17 mouse cellular contexts compared by ENCODE assay signal in genomic region chr2:31719202-31719880, GRCm38 (mm10). TPM values are rescaled to one million over a fixed set of nuclear protein-coding genes. Genes with fewer than 3 reads are reported as not detected.
A peak's percentile ranks its signal among the peaks of the same experiment; 100 is the strongest.
DNase-seq lines count a peak whose midpoint lies in the region; ATAC-seq and TF ChIP-seq lines count a peak whose summit lies in the region.
"Had no signal": no experiment of that assay in that cellular context is flagged by ENCODE, and none has a peak within 500 bp of the region (broad histone marks: within the 10 kb centered on the region; RNA-seq: fewer than 3 reads in every experiment).

No protein-coding gene starts in this region.

- no peaks in the 10 kb centered on the region; the same call in 1 of the 2 replicates for H3K36me3 ChIP-seq in intestine, postnatal 0 days (ENCODE audit: control insufficient read depth, insufficient read depth)
- H3K36me3 ChIP-seq in liver, embryonic 16.5 days (ENCODE audit: control insufficient read depth, insufficient read depth), result no peaks in the 10 kb centered on the region
- no peaks in the 10 kb centered on the region for H3K36me3 ChIP-seq in forebrain, embryonic 15.5 days

- peak overlapping the region; percentile 41 for H3K4me2 ChIP-seq in intestine, postnatal 0 days (replicated peaks; ENCODE audit: low read depth)
- H3K4me2 ChIP-seq in liver, embryonic 16.5 days (ENCODE audit: low read depth, low read length), result 0 out of 2 replicates have a peak overlapping the region, but pooled peaks have one; percentile 21
- no peak overlapping the region for H3K4me2 ChIP-seq in forebrain, embryonic 15.5 days (replicated peaks)
- H3K4me2 ChIP-seq: forebrain, embryonic 13.5 days; heart, embryonic 11.5 days; hindbrain, embryonic 14.5 days had no signal

- no peaks in the 10 kb centered on the region for H3K9me3 ChIP-seq in intestine, postnatal 0 days (ENCODE audit: control insufficient read depth)
- H3K9me3 ChIP-seq in liver, embryonic 16.5 days (replicated peaks; ENCODE audit: control insufficient read depth, low read length), result no peaks in the 10 kb centered on the region
- H3K9me3 ChIP-seq in forebrain, embryonic 15.5 days, result no peaks in the 10 kb centered on the region
- H3K9me3 ChIP-seq: forebrain, embryonic 13.5 days; G1E had no signal

- WGBS in intestine, postnatal 0 days, result 40% methylated on average over 6 of the region's 6 CpGs
- 60% methylated on average over 6 of the region's 6 CpGs for WGBS in liver, embryonic 16.5 days (ENCODE audit: insufficient replicate concordance)
- WGBS in forebrain, embryonic 15.5 days, result 79% methylated on average over 6 of the region's 6 CpGs

- peaks cover 6% of the 10 kb centered on the region for H3K4me1 ChIP-seq in cortical plate, adult 2 months (ENCODE audit: control insufficient read depth, insufficient read depth, low read length)
- H3K4me1 ChIP-seq in intestine, postnatal 0 days (replicated peaks; ENCODE audit: control insufficient read depth, insufficient read depth, low read length), result 0 out of 2 replicates have a peak, but pooled peaks cover 5% of the 10 kb centered on the region
- H3K4me1 ChIP-seq in liver, embryonic 16.5 days (ENCODE audit: control insufficient read depth, low read depth, low read length), result peaks cover 2% of the 10 kb centered on the region
- no peaks in the 10 kb centered on the region for H3K4me1 ChIP-seq in forebrain, embryonic 15.5 days

- DNase-seq in kidney, postnatal 36 days, result peak; percentile 51 to 80
- DNase-seq in adrenal gland, postnatal 36 days, result no peak
- DNase-seq: adrenal gland, postnatal 14 days; cerebellum, adult 8-10 months; heart, postnatal 14 days; lung, adult 18-20 months; retina, postnatal 1 day had no signal

- no peak overlapping the region for H3K4me3 ChIP-seq in cortical plate, adult 2 months (ENCODE audit: insufficient read depth, low read length)
- no peak overlapping the region for H3K4me3 ChIP-seq in intestine, postnatal 0 days (ENCODE audit: low read depth, low read length)
- H3K4me3 ChIP-seq in liver, embryonic 16.5 days (ENCODE audit: low read depth, low read length), result no peak overlapping the region
- no peak overlapping the region for H3K4me3 ChIP-seq in forebrain, embryonic 15.5 days
- H3K4me3 ChIP-seq: forebrain, embryonic 13.5 days had no signal

- peak; percentile 83 for ATAC-seq in intestine, postnatal 0 days
- peak; percentile 86 for ATAC-seq in liver, embryonic 16.5 days (ENCODE audit: low read depth)
- ATAC-seq in forebrain, embryonic 15.5 days (replicated peaks), result no peak
- ATAC-seq in activated CD4-positive, CD25-positive, alpha-beta regulatory T cell, adult 4 months, result no peak
- ATAC-seq: forebrain, embryonic 13.5 days; midbrain, embryonic 16.5 days had no signal

- TF ChIP-seq CTCF in cortical plate, adult 2 months (IDR thresholded peaks at IDR 0.05; ENCODE audit: extremely low read depth, insufficient read depth, low read length), result no peak
- no peak; the same call in 1 of the 2 replicates for TF ChIP-seq CTCF in intestine, postnatal 0 days (IDR thresholded peaks at IDR 0.05; ENCODE audit: low read depth)

- TF ChIP-seq POLR2A in cortical plate, adult 2 months (IDR thresholded peaks at IDR 0.05; ENCODE audit: extremely low read depth, insufficient read depth, low read length), result no peak

- H3K27ac ChIP-seq in cortical plate, adult 2 months (ENCODE audit: insufficient read depth, low read length), result 0 out of 2 replicates have a peak overlapping the region, but pooled peaks have one; percentile 12
- H3K27ac ChIP-seq in intestine, postnatal 0 days (ENCODE audit: low read depth, low read length), result peak overlapping the region; percentile 84
- peak overlapping the region; percentile 76 for H3K27ac ChIP-seq in liver, embryonic 16.5 days (ENCODE audit: low read length)
- H3K27ac ChIP-seq in forebrain, embryonic 15.5 days (replicated peaks), result no peak overlapping the region
- H3K27ac ChIP-seq: forebrain, embryonic 13.5 days; hindbrain, embryonic 14.5 days had no signal

- H3K27me3 ChIP-seq in intestine, postnatal 0 days (replicated peaks; ENCODE audit: control insufficient read depth, insufficient read depth, low read length), result no peaks in the 10 kb centered on the region
- H3K27me3 ChIP-seq in liver, embryonic 16.5 days (ENCODE audit: control insufficient read depth, insufficient read depth, low read depth, low read length), result no peaks in the 10 kb centered on the region
- H3K27me3 ChIP-seq in forebrain, embryonic 15.5 days, result no peaks in the 10 kb centered on the region
- H3K27me3 ChIP-seq: forebrain, embryonic 13.5 days had no signal

- no peak overlapping the region for H3K9ac ChIP-seq in intestine, postnatal 0 days (ENCODE audit: low read depth, low read length)
- no peak overlapping the region for H3K9ac ChIP-seq in liver, embryonic 16.5 days (ENCODE audit: low read depth, low read length)
- H3K9ac ChIP-seq in forebrain, embryonic 15.5 days (replicated peaks), result no peak overlapping the region
- H3K9ac ChIP-seq: forebrain, embryonic 13.5 days; hindbrain, embryonic 14.5 days had no signal

RNA-seq across cellular contexts. Expression of gene Abl1, which starts 31.2 kb away (rescaled TPM):
- 38.4 and 39.9 TPM in 2 replicates for polyA plus RNA-seq in cortical plate, adult 2 months (2012; rRNA removed)
- 13.4 and 14.5 TPM in 2 replicates for polyA plus RNA-seq in intestine, postnatal 0 days (2015; fragmentation: Nextera tagmentation; extraction: Ambion mirVana)
- 5.8 and 6.7 TPM in 2 replicates for polyA plus RNA-seq in liver, embryonic 16.5 days (2015; fragmentation: Nextera tagmentation; extraction: Ambion mirVana)
- polyA plus RNA-seq in forebrain, embryonic 15.5 days (2015; fragmentation: Nextera tagmentation; extraction: Ambion mirVana), result 23.6 and 23.7 TPM in 2 replicates
- total RNA-seq in adrenal gland, postnatal 36 days (2021), result 10 to 100 TPM; 61.8 to 69.2 TPM
- polyA plus RNA-seq in activated CD4-positive, CD25-positive, alpha-beta regulatory T cell, adult 4 months (2017; shearing (Covaris generic)), result 1 to 10 TPM; 7.4 to 8.1 TPM

RNA-seq across cellular contexts. Expression of gene Exosc2, which starts 48.8 kb away (rescaled TPM):
- 24.4 and 27.3 TPM in 2 replicates for polyA plus RNA-seq in cortical plate, adult 2 months (2012; rRNA removed)
- 18.2 and 18.8 TPM in 2 replicates for polyA plus RNA-seq in intestine, postnatal 0 days (2015; fragmentation: Nextera tagmentation; extraction: Ambion mirVana)
- polyA plus RNA-seq in liver, embryonic 16.5 days (2015; fragmentation: Nextera tagmentation; extraction: Ambion mirVana), result 24.9 and 25.6 TPM in 2 replicates
- polyA plus RNA-seq in forebrain, embryonic 15.5 days (2015; fragmentation: Nextera tagmentation; extraction: Ambion mirVana), result 41.6 and 44.2 TPM in 2 replicates
- 10 to 100 TPM; 24.7 to 29.5 TPM for total RNA-seq in adrenal gland, postnatal 36 days (2021)
- 10 to 100 TPM; 36.2 to 47.9 TPM for polyA plus RNA-seq in activated CD4-positive, CD25-positive, alpha-beta regulatory T cell, adult 4 months (2017; shearing (Covaris generic))

Comparison
In these comparisons a context has a peak if more than half of its experiments do, and no peak if none do; other contexts are left out.
1. ATAC-seq: peak in intestine, postnatal 0 days (single experiment) and liver, embryonic 16.5 days (single experiment); none in forebrain, embryonic 15.5 days (single experiment) and activated CD4-positive, CD25-positive, alpha-beta regulatory T cell, adult 4 months (single experiment).
2. DNase-seq: peak in kidney, postnatal 36 days (2 of 2); none in adrenal gland, postnatal 36 days (0 of 2).